9 mouse cellular contexts compared by ENCODE assay signal in the genomic region with DNA sequence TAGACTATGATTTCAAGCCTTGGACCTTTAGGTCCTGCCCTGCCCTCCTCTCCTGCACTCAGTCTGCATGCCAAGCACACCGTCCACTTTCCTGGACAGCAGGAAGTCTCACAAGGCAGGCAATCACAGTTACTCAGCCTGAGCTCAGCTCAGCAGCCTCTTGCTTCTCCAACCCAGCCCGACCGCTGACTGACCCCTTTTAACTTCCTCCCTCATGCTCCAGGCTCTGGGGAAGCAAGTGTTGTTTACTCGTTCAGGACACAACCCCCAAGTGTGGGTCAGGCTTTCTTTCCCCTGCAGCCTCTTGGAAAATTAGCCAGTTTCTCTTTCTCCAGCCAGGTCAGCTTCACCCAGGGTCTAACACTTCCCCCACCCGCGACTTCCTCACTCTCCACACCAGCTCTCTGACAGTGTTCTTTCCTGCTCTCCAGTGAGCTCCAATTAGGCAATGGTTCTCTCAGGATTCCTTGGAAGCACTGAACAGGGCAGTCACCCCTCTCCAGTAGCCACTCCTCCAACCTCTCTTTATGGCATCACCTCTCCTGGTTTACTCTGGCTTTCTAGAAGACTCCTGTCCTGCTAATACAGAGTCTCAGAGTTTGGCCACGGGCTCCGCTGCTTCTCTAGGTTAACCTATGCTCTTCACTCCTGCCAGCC. TPM values are rescaled to one million over a fixed set of nuclear protein-coding genes. Genes with fewer than 3 reads are reported as not detected.
A peak's percentile ranks its signal among the peaks of the same experiment; 100 is the strongest.
DNase-seq lines count a peak whose midpoint lies in the region; ATAC-seq and TF ChIP-seq lines count a peak whose summit lies in the region.
"Had no signal": no experiment of that assay in that cellular context is flagged by ENCODE, and none has a peak within 500 bp of the region (broad histone marks: within the 10 kb centered on the region; RNA-seq: fewer than 3 reads in every experiment).

No protein-coding gene starts in this region.

- H3K36me3 ChIP-seq in lung, embryonic 14.5 days (ENCODE audit: insufficient read depth), result no peaks in the 10 kb centered on the region
- no peaks in the 10 kb centered on the region for H3K36me3 ChIP-seq in intestine, embryonic 16.5 days (ENCODE audit: control insufficient read depth, insufficient read depth, low read length)
- no peaks in the 10 kb centered on the region for H3K36me3 ChIP-seq in liver, embryonic 12.5 days
- H3K36me3 ChIP-seq in stomach, postnatal 0 days (ENCODE audit: control insufficient read depth, insufficient read depth, low read length), result no peaks in the 10 kb centered on the region
- H3K36me3 ChIP-seq in thymus, adult 2 months (ENCODE audit: control insufficient read depth, insufficient read depth, low read length), result no peaks in the 10 kb centered on the region

- TF ChIP-seq POLR2A in lung, adult 2 months (IDR thresholded peaks at IDR 0.05; ENCODE audit: borderline replicate concordance, extremely low read depth, low read depth, low read length), result no peak
- no peak for TF ChIP-seq POLR2A in thymus, adult 2 months (IDR thresholded peaks at IDR 0.05; ENCODE audit: control insufficient read depth, extremely low read depth, insufficient read depth, low read length, poor library complexity)

- no peak overlapping the region for H3K4me3 ChIP-seq in lung, embryonic 14.5 days (ENCODE audit: low read depth, low read length)
- no peak overlapping the region for H3K4me3 ChIP-seq in lung, adult 2 months (replicated peaks; ENCODE audit: extremely low read depth, low read depth, low read length)
- no peak overlapping the region for H3K4me3 ChIP-seq in intestine, embryonic 16.5 days (ENCODE audit: low read length)
- H3K4me3 ChIP-seq in liver, embryonic 12.5 days, result no peak overlapping the region
- H3K4me3 ChIP-seq in stomach, postnatal 0 days (ENCODE audit: low read depth, low read length), result no peak overlapping the region
- H3K4me3 ChIP-seq in thymus, adult 2 months (ENCODE audit: control insufficient read depth, insufficient read depth, low read length), result no peak overlapping the region
- H3K4me3 ChIP-seq: myocyte had no signal

- H3K27ac ChIP-seq in lung, embryonic 14.5 days (ENCODE audit: low read depth), result peak overlapping the region; percentile 86
- peak overlapping the region; percentile 62 for H3K27ac ChIP-seq in intestine, embryonic 16.5 days (ENCODE audit: low read length)
- H3K27ac ChIP-seq in liver, embryonic 12.5 days, result peak overlapping the region; percentile 59
- H3K27ac ChIP-seq in stomach, postnatal 0 days (replicated peaks), result 0 out of 2 replicates have a peak overlapping the region, but pooled peaks have one; percentile 40
- no peak overlapping the region for H3K27ac ChIP-seq in thymus, adult 2 months (ENCODE audit: control insufficient read depth, insufficient read depth, low read length)

- no peak for TF ChIP-seq CTCF in lung, embryonic 14.5 days (IDR thresholded peaks at IDR 0.05; ENCODE audit: low read depth)
- no peak for TF ChIP-seq CTCF in lung, adult 2 months (IDR thresholded peaks at IDR 0.05; ENCODE audit: insufficient read depth, low read length)
- no peak for TF ChIP-seq CTCF in stomach, postnatal 0 days (IDR thresholded peaks at IDR 0.05; ENCODE audit: low read depth)
- TF ChIP-seq CTCF in thymus, adult 2 months (IDR thresholded peaks at IDR 0.05; ENCODE audit: borderline replicate concordance, control insufficient read depth, extremely low read depth, insufficient read depth, low read length, poor library complexity), result no peak

- peak; percentile 91 for ATAC-seq in lung, embryonic 14.5 days (ENCODE audit: insufficient read depth)
- peak; percentile 57 for ATAC-seq in intestine, embryonic 16.5 days
- peak; percentile 35; the same call in 1 of the 2 replicates for ATAC-seq in liver, embryonic 12.5 days
- ATAC-seq in stomach, postnatal 0 days (ENCODE audit: low FRiP score, low TSS enrichment), result peak; percentile 55; the same call in 1 of the 2 replicates

- DNase-seq in lung, embryonic 14.5 days, result peak; percentile 84
- DNase-seq in lung, adult 2 months, result no peak
- peak; percentile 45 for DNase-seq in stomach, postnatal 0 days (ENCODE audit: low spot score)
- DNase-seq in thymus, postnatal 14 days, result no peak
- DNase-seq in ovary, adult 18-20 months (ENCODE audit: low spot score), result no peak
- DNase-seq in thymus, adult 2 months, result no peak

- no peaks in the 10 kb centered on the region for H3K27me3 ChIP-seq in lung, embryonic 14.5 days (ENCODE audit: insufficient read depth, low read length)
- no peaks in the 10 kb centered on the region for H3K27me3 ChIP-seq in intestine, embryonic 16.5 days (replicated peaks; ENCODE audit: control insufficient read depth, insufficient read depth, low read length)
- 0 out of 2 replicates have a peak, but pooled peaks cover 5% of the 10 kb centered on the region for H3K27me3 ChIP-seq in liver, embryonic 12.5 days (replicated peaks)
- no peaks in the 10 kb centered on the region for H3K27me3 ChIP-seq in stomach, postnatal 0 days (ENCODE audit: control insufficient read depth, insufficient read depth, low read length)
- no peaks in the 10 kb centered on the region for H3K27me3 ChIP-seq in thymus, adult 2 months (ENCODE audit: control insufficient read depth, insufficient read depth, low read length)

- peaks cover 26% of the 10 kb centered on the region for H3K4me1 ChIP-seq in lung, embryonic 14.5 days (ENCODE audit: insufficient read depth)
- H3K4me1 ChIP-seq in lung, adult 2 months (ENCODE audit: control insufficient read depth, insufficient read depth, low read length), result no peaks in the 10 kb centered on the region
- H3K4me1 ChIP-seq in intestine, embryonic 16.5 days (ENCODE audit: control insufficient read depth, insufficient read depth, low read length), result peaks cover 24% of the 10 kb centered on the region
- peaks cover 23% of the 10 kb centered on the region for H3K4me1 ChIP-seq in liver, embryonic 12.5 days
- H3K4me1 ChIP-seq in stomach, postnatal 0 days (replicated peaks; ENCODE audit: control insufficient read depth, insufficient read depth), result peaks cover 8% of the 10 kb centered on the region; the same call in 1 of the 2 replicates
- no peaks in the 10 kb centered on the region for H3K4me1 ChIP-seq in thymus, adult 2 months (replicated peaks; ENCODE audit: control insufficient read depth, insufficient read depth, low read length)

- peak overlapping the region; percentile 37 for H3K4me2 ChIP-seq in lung, embryonic 14.5 days
- no peak overlapping the region; the same call in 1 of the 2 replicates for H3K4me2 ChIP-seq in intestine, embryonic 16.5 days (ENCODE audit: low read depth, low read length)
- no peak overlapping the region for H3K4me2 ChIP-seq in liver, embryonic 12.5 days
- no peak overlapping the region for H3K4me2 ChIP-seq in stomach, postnatal 0 days (replicated peaks; ENCODE audit: low read depth)

- no peaks in the 10 kb centered on the region for H3K9me3 ChIP-seq in lung, embryonic 14.5 days (ENCODE audit: low read depth, low read length)
- no peaks in the 10 kb centered on the region for H3K9me3 ChIP-seq in intestine, embryonic 16.5 days (ENCODE audit: control insufficient read depth, low read length)
- H3K9me3 ChIP-seq in liver, embryonic 12.5 days (replicated peaks), result no peaks in the 10 kb centered on the region
- no peaks in the 10 kb centered on the region for H3K9me3 ChIP-seq in stomach, postnatal 0 days (ENCODE audit: control insufficient read depth, low read length)

- no peak for TF ChIP-seq EP300 in stomach, postnatal 0 days (optimal IDR thresholded peaks at IDR 0.05)

- 15% methylated on average over 8 of the region's 8 CpGs for WGBS in lung, embryonic 14.5 days
- 24% methylated on average over 8 of the region's 8 CpGs for WGBS in lung, adult 2 months
- 25% methylated on average over 8 of the region's 8 CpGs for WGBS in intestine, embryonic 16.5 days
- 17% methylated on average over 8 of the region's 8 CpGs for WGBS in liver, embryonic 12.5 days (ENCODE audit: insufficient replicate concordance)
- WGBS in stomach, postnatal 0 days, result 31% methylated on average over 8 of the region's 8 CpGs
- 32% methylated on average over 8 of the region's 8 CpGs for WGBS in thymus, adult 2 months

- no peak overlapping the region for H3K9ac ChIP-seq in lung, embryonic 14.5 days
- H3K9ac ChIP-seq in intestine, embryonic 16.5 days (ENCODE audit: low read depth, low read length), result peak overlapping the region; percentile 26; the same call in 1 of the 2 replicates
- no peak overlapping the region for H3K9ac ChIP-seq in liver, embryonic 12.5 days
- no peak overlapping the region; the same call in 1 of the 2 replicates for H3K9ac ChIP-seq in stomach, postnatal 0 days (ENCODE audit: low read length)

RNA-seq across cellular contexts. Expression of gene Grik4, which starts 35.5 kb away (rescaled TPM):
- 1.6 and 2.2 TPM in 2 replicates for polyA plus RNA-seq in lung, embryonic 14.5 days (2014; fragmentation: Nextera tagmentation; extraction: Ambion mirVana)
- polyA plus RNA-seq in lung, adult 2 months (2012; rRNA removed), result 0.31 and 0.93 TPM in 2 replicates
- 1.1 TPM in 2 replicates for polyA plus RNA-seq in intestine, embryonic 16.5 days (2015; fragmentation: Nextera tagmentation; extraction: Ambion mirVana)
- 2.2 and 2.4 TPM in 2 replicates for polyA plus RNA-seq in liver, embryonic 12.5 days (2016; fragmentation: Nextera tagmentation; extraction: Ambion mirVana)
- polyA plus RNA-seq in stomach, postnatal 0 days (2015; fragmentation: Nextera tagmentation; extraction: Ambion mirVana), result 0.10 and 0.19 TPM in 2 replicates
- polyA plus RNA-seq in thymus, adult 2 months (2012; rRNA removed), result 0.04 and 0.16 TPM in 2 replicates
- polyA plus RNA-seq: myocyte had no signal

Comparison
In these comparisons a context has a peak if more than half of its experiments do, and no peak if none do; other contexts are left out.
1. DNase-seq: peak in lung, embryonic 14.5 days (single experiment) and stomach, postnatal 0 days (single experiment); none in lung, adult 2 months (single experiment), thymus, postnatal 14 days (single experiment), ovary, adult 18-20 months (single experiment) and thymus, adult 2 months (single experiment).
2. ATAC-seq: peak in every context shown above with its lines; median percentile 91 in lung, embryonic 14.5 days; 57 in intestine, embryonic 16.5 days; 55 in stomach, postnatal 0 days; 35 in liver, embryonic 12.5 days.